Mouse (Mus musculus): ENCODE data around the gene Tmem210.

GRCm38 (mm10) chr2:25291184-25292053 lies 3.5 kb downstream of the Tmem210 start:
- TF ChIP-seq GATA1 (IDR thresholded peaks at IDR 0.05; ENCODE audit: low read length) (no peak), TAL1 (IDR thresholded peaks at IDR 0.05; ENCODE audit: low read length) (no peak)
